Mouse (Mus musculus) intestine, embryonic 14.5 days (tissue): ENCODE data around the gene Pygb. TPM values are rescaled to one million over a fixed set of nuclear protein-coding genes. Genes with fewer than 3 reads are reported as not detected.

Source experiments
- polyA plus RNA-seq: library from polyadenylated mRNA; unstranded; fragments of >200 nt; fragmentation: Nextera tagmentation; extraction: Ambion mirVana; gene quantifications from 2 replicates; pipeline ENCODE4 v1.2.1, GENCODE M21; 2014

The Pygb gene
- polyA plus RNA-seq, 1 experiment from 2014 or later, result 69.5 TPM

Other genes with a start within 250 kb of the Pygb start
- 0.55 TPM in 2 replicates for gene Cst7, start 216.3 kb upstream of the Pygb start, polyA plus RNA-seq
- 36.2 and 40.8 TPM in 2 replicates for gene Apmap, start 178.2 kb upstream of the Pygb start, polyA plus RNA-seq
- 18.2 and 19.7 TPM in 2 replicates for gene Acss1, start 118.2 kb upstream of the Pygb start, polyA plus RNA-seq
- not detected in 2 replicates for gene Vsx1, start 97.4 kb upstream of the Pygb start, polyA plus RNA-seq
- 28.0 and 30.5 TPM in 2 replicates for gene Entpd6, start 37.7 kb upstream of the Pygb start, polyA plus RNA-seq
- 52.1 and 53.8 TPM in 2 replicates for gene Abhd12, start 118.0 kb downstream of the Pygb start, polyA plus RNA-seq
- gene Gins1, start 118.7 kb downstream of the Pygb start, polyA plus RNA-seq, result 42.5 and 45.8 TPM in 2 replicates